Mouse (Mus musculus) c-Kit-positive CD71-positive TER-119-negative erythroid progenitor cells, embryonic 14.5 days (primary cell): ENCODE measurements around the gene Gm42906.

Experiments
- DNase-seq: peaks from one replicate; pipeline ENCODE4 v3.0.0-alpha.2; 2013; ENCODE audit warnings: low read depth

Gene Gm42906

DNA sequence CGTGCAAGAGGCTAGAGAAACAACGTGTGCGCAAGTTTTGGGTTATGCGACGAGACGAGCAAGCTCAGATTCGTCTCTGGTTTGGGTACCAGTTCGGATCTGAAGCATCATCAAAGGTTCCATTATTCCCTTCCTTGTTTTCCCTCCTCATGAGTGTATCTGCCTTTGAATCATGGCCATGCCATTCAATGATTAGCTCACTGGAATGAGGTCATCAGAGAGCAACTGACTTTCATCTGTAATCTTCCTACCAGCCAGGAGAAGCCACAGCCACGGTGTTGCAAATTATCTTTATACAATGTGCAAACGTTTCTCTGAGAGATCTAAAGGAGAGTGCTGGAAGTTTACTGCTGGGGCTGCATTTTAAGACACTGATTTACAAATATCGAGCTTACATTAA, 240.6 kb downstream of the Gm42906 start:
- DNase-seq, result no peak

DNA sequence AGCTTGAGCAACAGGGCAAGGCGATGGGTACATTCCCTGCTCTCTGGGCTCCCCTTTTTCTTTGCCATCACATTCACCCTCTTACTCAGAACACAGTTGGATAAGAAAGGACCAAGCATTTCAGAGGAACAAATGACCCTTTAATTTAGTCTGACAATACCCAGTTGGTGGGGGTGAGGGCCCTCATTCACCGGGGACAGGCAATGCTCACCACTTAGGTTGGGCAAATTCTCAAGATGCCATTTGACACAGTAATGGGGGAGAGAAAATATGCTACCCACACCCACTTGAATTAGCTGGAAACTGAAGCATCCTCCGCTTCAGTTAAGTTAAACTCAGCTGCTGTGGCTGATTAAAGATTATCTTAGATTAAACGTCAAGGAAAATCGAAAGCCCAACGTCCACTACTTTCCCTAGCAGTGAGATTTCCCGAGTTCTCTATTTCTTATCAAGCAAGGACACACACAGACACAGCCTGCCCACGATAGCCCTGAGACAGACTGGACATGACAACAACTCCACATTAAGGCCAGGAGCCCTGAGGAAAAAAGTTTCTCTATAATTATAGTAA, 242.6 kb downstream of the Gm42906 start:
- no peak for DNase-seq

DNA sequence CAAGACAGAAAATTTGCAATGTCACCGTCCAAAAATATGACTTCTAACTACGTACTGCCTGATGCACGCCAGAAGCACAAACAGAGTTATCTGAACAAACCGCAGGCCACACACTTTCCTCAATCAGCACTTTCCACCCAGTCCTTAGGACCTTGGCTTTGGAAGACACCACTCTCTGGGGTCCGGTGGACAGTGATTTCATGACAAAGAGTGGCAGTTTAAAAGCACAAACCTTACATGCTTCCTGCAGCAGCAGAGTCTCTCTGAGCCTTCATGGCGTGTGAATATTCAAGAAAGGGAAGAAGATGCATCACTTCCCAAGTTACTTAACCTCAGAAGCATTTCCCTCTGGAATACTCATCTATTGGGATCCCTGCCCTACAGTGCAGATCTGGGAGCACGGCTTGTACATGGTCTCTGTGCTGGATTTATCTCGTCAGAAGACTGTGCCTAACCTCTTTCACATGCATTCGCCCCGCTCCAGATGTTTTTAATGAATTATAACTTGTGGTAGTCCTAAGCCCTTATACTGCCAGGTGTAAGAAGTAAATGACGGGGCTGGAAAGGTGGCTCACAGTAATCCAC, 244.2 kb downstream of the Gm42906 start:
- DNase-seq, result no peak

DNA sequence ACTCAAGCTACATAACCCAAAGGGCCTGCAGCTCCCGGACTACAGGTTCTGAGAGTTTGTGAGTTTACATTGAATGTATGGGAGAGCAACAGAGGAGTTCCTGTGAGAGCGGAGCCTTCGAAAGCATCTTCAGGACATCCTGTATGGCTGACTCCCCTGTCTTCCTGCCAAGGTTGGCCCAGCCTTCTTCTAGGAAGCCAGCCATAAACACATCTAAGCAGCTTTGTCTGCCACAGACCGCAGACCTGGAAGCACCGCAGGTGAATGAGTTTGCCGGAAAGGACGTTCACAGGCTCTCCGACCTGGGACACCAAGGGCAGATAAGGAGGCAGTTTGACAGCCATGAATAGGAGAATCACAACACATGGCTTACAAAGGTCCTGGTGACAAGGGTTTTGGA, 246.7 kb downstream of the Gm42906 start:
- no peak for DNase-seq

DNA sequence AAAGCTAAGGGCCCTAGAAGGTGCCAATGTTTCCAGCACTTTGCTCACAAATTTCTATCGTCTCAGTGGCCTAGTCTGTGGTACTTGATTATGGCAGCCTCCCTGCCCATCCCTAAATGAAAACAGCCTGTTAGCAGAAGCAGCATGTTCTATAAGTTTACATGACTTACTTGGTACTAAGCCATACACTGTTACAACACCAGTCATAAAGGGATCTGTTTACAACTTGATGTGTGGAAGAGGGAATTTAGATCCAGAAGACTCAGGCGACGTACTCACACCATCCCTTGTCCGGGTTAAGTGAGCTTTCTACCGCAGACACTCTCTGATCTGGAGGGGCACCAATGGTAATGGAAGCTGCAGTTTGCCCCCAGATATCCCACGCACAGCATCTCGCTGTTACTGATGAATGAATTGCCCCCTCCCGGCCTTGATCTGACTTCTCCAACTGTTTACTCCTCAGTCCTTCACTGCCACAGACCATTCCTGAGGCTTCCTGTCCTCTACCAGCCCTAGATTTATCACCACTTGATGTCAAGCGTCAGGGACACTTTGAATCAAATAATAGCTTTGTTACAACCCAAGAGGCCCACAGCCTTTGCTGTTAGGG, 247.7 kb downstream of the Gm42906 start:
- no peak for DNase-seq

DNA sequence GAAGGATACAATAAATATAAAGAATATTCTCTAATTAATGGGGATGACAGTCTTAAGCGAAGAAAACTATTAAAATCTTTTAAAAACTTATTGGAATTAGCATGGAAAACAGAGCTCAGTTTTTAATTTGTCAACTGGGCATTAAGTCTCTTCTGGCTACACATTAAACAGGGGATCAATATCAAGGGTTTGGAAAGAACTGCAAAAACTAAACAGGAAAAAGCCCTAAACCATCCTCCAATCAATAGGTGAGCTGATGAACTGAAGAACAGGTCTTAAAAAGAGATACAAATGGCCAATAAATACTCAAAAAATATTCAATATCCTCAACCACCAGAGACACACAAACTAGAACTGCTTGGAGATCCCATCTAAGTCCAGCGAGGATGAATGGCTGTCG, 250.8 kb downstream of the Gm42906 start:
- DNase-seq, result no peak

DNA sequence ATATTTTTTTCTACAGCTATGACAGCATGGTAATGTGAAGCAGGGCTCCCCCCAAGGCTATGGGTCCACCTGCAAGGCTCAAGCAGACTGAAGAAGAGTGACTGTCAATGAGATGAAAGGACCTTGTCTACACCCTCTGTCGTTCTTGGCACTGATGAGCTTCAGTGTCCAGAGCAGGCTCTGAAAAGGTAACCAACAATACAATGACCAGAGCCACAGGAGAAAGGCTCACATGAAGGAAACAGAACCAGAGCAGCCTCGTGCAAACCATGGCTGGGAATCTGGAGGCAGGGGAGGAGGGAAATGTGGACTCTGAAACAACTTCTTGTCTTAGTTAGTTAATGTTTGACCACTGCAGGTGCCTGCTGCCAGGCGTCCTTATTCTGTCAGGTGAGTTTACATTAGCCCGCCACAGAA, 252.1 kb downstream of the Gm42906 start:
- no peak for DNase-seq

DNA sequence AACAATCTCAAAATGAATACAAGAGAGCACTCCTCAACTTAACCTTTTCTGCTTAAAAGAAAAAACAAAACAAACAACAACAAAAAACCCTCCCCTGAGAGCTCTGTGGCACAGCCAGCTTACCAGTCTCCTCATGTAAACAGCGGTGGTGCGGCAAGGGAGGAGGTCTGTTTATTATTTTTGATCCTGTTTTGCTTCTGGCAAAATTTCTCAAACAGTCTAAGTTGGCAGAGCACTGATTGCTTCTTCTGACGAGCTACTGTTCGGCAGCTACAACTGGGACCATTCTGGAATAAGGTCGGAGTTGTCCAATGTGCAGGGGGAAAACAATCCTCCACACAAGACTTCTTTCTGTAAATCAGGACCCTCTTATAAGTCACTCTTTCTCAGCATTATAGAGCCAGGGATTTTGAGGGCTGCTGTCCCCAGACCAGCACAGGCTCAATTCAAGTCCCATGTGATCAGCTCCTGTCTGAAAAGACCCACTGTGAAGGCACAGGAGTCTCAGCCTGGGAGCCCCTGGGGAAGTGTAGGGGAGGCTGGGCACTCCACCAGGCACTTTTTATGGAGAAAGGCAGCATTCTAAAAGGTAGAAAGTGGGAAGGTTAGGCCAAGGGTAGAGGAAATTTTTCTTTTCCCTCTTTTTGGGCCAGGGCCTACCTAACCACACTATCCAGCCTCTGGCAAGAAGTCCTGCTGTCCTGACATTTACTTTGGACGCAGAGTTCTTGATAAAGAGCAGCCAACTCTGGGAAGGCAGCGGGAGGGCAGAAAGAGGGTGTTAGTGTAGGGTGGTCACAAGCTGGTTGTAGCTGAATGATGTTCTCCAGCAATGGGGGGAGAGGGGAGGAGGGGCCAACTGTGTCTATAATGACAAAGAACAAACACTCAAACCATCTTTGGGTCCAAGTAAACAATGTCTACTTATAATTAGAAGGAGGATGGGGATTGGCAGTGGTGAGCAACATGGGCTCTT, 253.2 kb downstream of the Gm42906 start:
- DNase-seq, result no peak

DNA sequence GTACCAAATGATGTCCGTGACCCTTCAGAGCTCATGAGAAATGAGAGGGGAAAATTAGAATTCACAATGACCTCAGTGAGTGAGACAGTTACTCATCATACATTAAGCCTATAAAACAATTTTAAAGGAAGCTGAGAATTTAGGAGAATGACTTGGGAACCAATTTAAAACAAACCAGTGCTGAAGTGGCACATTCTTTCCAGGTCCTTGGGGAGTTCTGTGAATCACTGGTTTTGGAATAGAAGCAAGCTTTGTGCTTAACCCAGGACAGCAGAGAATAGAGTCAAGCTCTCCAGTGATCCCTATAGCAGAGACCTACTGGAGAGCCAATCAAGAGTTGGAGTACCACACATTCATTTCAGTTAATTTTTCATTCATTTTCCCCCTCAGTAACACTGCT, 254.2 kb downstream of the Gm42906 start:
- no peak for DNase-seq

DNA sequence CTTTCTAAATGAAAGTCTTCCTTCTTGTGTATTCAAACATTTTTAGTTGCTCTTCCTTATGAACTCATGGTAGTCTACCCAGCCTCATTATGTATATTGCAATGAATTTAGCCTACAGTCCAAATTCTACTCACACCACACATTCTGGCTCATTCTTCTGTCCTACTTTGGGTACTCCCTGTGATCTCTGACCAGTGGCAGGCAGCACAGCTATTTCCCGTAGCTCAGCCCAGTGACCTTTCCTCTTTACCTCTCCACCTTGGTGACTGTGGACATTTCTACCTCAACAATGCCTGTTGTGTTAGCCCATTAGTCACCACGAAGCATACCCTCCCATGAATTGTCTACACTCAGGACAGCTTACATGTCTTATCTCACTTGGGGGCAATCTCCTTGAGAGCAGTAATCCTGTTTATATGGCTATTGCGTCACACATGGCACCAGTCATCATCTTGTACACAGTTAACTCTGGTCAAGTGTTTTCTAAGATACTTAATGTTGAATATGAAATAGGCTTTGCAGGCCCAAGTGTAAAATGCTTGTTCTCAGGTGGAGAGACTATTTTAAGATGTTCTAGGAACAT, 257.7 kb downstream of the Gm42906 start:
- DNase-seq, result no peak

DNA sequence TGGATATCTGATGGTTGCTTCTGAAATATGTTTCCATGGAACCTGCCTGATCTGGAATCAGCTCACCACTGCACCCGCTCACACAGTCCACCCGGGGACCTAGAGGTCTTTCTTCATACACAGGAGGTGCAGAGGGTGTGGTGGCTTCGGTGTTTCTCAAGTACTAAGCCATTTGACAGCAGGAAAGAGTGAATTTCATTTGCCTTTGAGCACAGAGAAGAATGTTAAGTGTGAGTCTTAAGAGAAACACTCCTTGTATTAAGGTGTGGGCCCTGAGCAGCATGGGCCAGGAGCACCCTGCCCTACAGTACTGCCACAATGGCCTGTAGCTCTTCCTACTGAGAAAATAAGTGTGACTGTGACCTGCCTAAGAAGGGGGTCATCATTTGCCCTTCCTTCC, 259.8 kb downstream of the Gm42906 start:
- DNase-seq, result no peak

DNA sequence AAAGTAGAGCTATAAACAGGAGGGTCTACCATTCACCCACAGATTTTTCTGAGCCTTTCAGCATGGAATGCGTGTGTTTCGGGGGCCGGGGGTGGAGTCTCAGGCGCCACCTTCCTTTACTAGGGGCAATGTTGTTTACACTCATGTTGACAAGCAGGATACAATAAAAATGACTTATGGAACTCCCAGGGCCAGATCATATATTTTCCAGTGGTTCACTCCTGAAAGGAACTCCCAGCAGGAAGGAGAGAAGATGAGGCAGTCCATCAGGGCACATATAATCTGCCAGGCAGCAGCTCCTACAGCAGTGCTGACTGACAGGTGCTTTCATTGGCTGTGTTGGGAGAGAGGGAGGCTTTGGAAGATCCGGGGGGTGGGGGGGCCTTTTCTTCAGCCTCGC, 260.3 kb downstream of the Gm42906 start:
- DNase-seq, result no peak

DNA sequence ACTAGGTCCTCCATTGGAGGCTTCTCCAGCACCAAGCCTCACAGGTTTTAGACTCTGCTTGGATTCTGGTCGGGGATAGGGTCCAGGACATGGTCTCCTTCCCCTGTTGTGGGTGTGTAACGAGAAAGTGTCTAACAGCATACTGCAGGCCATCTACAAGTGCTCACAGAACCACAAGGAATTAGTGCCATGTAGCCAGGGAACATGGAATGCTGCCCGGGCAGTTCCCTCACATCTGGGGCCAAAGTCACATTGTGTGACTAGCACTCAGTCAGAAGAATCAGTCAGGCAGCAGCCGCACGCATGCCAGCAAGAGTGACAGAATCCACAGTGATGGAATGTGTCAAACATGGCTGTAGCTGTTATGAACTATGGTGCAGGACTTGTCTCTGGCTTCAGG, 261.7 kb downstream of the Gm42906 start:
- no peak for DNase-seq

DNA sequence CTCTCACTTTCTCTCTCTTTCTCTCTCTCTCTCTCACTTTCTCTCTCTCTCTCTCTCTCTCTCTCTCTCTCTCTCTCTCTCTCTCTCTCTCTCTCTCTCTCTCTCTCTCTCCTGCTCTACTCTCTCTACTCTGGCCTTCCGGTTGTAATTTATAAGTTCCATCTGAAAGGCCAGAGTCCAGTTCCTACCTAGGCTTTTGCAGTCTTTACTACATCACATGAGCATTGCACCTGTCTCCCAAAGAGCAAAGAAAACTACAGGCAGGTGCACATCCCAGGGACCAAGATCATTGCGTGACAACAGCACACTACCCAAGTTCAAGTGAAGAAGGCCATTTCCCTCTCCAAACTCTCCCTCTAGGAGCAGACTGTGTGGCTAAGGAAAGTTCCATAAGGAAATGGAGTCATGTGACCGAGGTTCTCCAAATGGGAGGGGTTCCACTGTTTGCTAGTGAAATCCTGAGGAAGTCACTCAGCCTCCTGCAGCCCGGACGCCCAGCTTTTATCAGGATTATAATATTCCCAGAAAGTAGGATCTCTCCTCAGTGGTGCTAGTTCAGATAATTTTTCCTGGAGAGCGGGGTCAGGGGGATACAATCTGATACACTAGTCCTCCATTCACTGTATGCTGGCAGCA, 262.5 kb downstream of the Gm42906 start:
- no peak for DNase-seq

DNA sequence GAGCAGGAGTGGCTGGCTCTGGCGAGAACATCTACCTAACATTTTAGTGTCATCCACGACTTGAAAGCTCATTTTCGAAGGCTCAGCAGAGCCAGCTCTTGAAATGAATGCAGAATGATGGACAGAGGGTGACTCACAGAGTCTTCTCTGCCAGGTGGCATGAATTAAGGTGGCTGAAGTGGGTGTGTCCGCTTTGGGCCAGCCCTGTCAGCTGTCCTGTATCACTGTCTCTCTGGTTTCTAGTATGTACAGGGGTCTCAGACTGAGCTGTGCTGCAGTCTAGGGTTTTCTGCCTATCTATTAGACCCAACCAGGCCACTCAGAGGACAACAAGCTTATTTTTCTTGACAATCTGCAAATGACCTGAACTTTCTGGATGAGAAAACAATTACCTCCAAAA, 263.1 kb downstream of the Gm42906 start:
- no peak for DNase-seq

DNA sequence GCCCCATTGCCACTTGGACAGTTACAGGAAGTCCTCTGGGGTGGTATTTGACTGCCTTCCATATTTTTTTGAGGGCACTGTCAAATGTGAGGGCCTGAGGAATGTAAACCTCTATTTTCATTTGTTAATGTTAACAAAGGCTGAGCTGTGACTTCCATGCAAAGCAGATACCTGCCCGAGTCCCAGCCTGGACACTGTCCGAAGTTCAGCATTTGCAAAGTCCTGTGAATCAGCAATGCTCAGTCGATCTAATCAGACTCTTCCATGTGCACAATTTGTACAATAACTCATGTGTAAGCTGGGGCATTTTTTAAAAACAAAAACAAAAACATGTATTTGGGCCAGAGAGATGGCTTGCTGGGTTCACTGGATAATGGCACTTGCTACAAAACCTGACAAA, 265.3 kb downstream of the Gm42906 start:
- DNase-seq, result no peak

DNA sequence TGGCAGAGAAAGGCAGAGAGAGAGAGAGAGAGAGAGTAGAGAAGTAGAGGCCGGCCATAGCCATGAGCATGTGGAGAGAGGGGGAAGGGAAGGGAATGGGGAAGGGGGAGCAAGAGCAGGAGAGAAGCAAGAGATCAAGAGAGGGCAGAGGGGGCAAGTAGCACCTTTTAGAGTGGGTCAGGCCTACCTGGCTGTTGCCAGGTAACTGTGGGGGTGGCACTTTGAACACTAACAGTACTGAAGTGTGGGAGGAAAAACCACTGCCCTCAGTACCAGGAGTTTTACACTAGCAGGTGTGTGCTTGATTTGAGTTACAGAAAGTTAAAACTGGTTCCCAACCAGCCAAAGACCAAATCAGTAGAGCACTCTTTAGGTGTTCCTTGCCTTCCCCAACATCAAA, 272.7 kb downstream of the Gm42906 start:
- DNase-seq, result no peak

DNA sequence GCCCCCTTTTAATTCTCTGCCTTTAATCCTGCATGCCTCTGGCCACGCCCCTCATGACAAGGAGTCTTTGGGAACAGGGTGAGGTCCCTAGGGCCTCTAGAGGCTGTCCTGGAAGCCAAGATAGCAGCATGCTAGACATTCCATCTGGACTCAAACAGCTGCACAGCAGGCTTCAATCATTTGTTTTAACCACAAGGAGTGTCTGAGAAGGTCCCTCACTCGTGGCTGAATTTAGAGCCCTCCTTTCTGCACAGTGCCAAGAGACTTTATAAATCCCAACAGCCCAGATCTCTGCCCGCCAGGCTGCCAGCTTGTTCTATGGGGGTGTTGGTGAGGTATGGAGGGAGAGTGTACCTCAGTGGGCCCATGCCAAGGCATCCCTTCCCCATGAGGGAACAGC, 273.2 kb downstream of the Gm42906 start:
- no peak for DNase-seq

DNA sequence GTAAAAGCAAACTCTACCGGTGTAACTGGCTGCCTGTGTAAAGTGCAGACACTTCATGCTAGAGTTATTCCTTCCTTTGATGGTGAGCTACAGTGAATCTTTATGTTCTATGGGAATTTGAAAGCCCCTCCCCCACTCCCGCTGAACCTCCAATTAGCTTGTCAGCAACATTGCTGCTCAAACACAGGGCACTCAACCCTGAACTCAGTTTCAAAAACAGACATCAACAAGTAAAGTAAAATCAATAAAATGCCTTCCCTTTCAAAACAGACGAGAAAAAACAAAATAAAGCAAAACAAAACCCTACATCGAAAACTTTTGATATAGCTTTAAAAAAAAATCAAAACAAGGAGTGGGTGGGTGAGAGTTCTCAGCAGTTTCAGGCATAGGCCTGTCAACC, 273.9 kb downstream of the Gm42906 start:
- DNase-seq, result no peak

DNA sequence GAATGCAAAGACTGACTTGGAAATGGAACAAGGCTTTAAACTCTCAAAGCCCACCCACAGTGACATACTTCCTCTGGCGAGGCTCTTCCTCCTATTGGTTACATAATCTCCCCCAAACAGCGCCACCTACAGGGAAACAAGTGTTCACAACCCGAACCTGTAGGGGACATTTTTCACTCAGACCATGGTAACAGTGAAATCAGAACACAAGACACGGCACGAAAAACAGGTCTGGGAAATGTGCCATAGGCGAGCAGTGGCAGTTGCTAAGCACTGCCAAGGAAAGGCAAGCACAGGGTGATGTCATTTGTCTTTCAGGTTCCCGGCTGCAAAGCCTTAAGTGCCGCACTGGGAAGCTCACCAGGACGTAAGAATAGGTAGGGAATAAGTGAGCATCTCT, 276.4 kb downstream of the Gm42906 start:
- DNase-seq, result no peak

DNA sequence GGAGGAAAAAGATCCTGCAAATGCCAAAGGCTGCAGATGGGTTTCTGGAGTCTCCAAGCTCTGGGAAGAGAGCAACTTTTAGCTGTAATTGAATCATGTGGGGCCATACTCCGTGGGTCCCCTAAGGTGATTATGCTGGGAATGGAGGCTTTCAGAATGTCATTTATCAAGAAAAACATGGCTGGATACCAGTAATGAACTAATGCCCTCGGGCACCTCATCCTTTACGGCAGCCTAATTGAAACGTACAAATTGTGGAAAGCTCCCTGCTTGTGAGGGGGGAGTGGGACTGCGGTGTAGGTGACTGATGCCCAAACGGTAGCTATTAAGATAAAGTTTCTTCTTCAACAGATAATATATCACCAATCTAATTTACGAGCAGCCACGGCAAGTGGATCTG, 278.5 kb downstream of the Gm42906 start:
- DNase-seq, result no peak

DNA sequence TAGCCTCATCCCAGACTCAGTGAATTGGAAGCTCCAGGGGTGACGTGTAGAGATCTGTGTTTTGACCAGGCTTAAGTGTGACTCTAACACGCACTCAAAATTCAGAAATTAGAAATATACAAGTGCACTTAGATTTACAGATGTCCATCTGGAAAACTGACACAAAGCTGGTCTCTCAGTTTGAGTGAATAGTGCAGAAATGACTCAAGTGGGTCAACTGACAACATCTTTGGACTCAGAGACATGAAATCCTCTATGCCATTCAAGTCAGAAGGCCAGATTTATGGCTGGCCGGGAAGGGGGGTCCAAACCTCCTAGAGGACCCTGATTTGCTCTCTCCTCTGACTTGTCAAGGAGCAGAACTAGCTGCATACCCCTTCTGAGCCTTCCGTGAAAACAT, 279.9 kb downstream of the Gm42906 start:
- no peak for DNase-seq
